Mouse (Mus musculus) cerebellum, adult 2 months (tissue): ENCODE measurements around the gene Dlg4.

Experiments
- CTCF ChIP-seq: fragments of 200-500 bp; IDR thresholded peaks from 2 replicates; pipeline ENCODE4 v1.5.1; 2011; ENCODE audit warnings: low read depth, mild to moderate bottlenecking, control low read depth, low read length, moderate library complexity, borderline replicate concordance; ENCODE audit not compliant: insufficient read depth
- POLR2A ChIP-seq: fragments of 200-500 bp; IDR thresholded peaks from 2 replicates; pipeline ENCODE4 v1.6.1; 2011; ENCODE audit warnings: low read length, control low read depth, borderline replicate concordance; ENCODE audit not compliant: insufficient read depth

DNA sequence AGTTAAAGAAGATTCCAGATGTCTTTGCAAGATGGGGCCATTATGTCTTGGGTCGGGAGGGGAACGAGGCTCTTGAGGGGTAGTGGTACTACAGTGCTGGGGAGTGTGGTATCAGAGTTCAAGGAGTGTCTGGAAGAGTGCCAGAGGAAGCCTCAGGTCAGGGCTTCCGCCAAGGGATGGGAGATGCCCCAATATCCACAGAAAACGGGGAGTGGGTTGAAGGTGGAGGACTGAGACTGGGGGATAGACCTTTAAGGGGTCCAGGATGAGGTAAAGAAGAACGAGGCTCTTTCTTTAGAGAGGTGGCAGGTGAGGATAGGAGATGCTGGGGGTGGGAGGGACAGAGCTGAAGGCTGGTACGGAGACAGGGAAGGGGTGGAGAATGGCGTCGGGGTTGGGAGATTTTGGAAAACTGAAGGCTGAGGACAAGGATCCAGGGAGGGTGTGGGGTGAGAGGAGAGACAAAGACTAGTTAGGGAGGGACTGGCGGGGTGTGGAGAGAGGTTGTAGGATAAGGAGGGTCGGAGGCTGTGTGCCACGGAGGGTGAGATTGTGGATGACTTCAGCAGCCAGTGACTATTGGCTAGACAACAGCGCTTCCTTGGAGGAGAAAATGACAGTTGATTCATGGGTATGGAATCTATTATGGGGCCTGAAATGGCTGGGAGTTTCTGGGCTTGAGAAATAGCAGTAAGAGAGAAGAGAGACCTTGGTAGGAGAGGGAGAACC is 11.8 kb downstream of the Dlg4 start:
- TF ChIP-seq POLR2A, result no peak
- no peak for TF ChIP-seq CTCF
